Mouse (Mus musculus): ENCODE measurements around the gene Pip4k2a. TPM values are rescaled to one million over a fixed set of nuclear protein-coding genes. Genes with fewer than 3 reads are reported as not detected.
A peak's percentile ranks its signal among the peaks of the same experiment; 100 is the strongest.
"Not testable (repeated sequence)": the region's sequence is repeated elsewhere in the genome, so short reads cannot be mapped to it uniquely, and the experiment has no call there.

Gene Pip4k2a
- 8.0 and 8.3 TPM in 2 replicates for polyA plus RNA-seq (2015; fragmentation: Nextera tagmentation; extraction: Ambion mirVana)

- Histone ChIP-seq H3K9ac (peak within 1 kb of the TSS; percentile 83), H3K9me3 (replicated peaks) (no peaks in the 10 kb centered on the region), H3K36me3 (ENCODE audit: poor library complexity, severe bottlenecking) (no peaks in the 10 kb centered on the region), H3K4me2 (peak within 1 kb of the TSS; percentile 98), H3K27me3 (0 out of 2 replicates have a peak, but pooled peaks cover 3% of the 10 kb centered on the region), H3K4me3 (peak within 1 kb of the TSS; percentile 79), H3K27ac (peak within 1 kb of the TSS; percentile 94), H3K4me1 (peaks cover 18% of the 10 kb centered on the region)
- ATAC-seq, result peak; percentile 98
- under 1% methylated on average over 33 of the region's 66 CpGs for WGBS
Observed at GRCm38 (mm10) chr2:18998054-18998478, at the start of gene Pip4k2a, which contains the start of gene 4930426L09Rik. Gene Pip4k2a, minus strand, starts transcription at chr2:18998126. Gene 4930426L09Rik, plus strand, starts transcription at chr2:18998343.

DNA sequence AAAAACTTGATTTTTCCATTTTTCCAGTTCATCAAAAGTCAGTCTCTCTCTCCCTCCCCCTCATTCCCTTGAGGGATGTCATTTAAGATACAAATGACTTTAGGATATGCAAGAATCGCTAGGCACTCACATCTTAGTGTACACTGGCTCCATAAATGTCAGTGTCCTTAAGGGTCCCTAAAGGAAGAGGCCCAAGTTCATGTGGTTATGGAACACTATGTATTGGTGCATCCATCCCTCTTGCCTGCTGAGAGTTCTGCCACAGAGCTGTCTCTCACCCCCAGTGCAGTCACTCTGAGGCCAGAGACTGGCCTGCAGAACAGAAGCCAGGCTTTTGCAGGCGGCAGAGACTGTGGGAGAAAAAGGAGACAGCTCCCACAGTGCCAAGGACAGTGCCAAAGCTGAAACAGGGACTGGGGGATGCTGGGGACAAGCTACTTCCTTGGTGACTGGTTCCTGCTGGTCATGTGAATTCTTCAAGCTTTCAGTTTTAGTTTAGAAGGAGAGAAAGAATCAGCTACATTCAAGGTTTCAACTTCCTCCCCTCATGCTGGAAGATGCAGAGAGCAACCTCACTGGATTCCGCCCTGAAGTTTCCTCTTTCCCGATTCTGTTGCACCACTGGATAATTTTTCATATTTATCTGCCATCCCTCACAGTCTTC lies 40.1 kb upstream of the Pip4k2a start:
- no peak for ATAC-seq
- H3K36me3 ChIP-seq (ENCODE audit: poor library complexity, severe bottlenecking), result no peaks in the 10 kb centered on the region
- H3K4me2 ChIP-seq, result no peak overlapping the region
- H3K27me3 ChIP-seq, result no peaks in the 10 kb centered on the region
- WGBS, result 83% methylated on average over 4 of the region's 4 CpGs
- no peak overlapping the region for H3K4me3 ChIP-seq
- no peaks in the 10 kb centered on the region for H3K4me1 ChIP-seq
- no peak overlapping the region for H3K27ac ChIP-seq
- H3K9ac ChIP-seq, result no peak overlapping the region
- no peaks in the 10 kb centered on the region for H3K9me3 ChIP-seq (replicated peaks)

GRCm38 (mm10) chr2:19037430-19037829 lies 39.5 kb upstream of the Pip4k2a start:
- Histone ChIP-seq H3K9me3 (replicated peaks) (no peaks in the 10 kb centered on the region), H3K27ac (no peak overlapping the region), H3K36me3 (ENCODE audit: poor library complexity, severe bottlenecking) (no peaks in the 10 kb centered on the region), H3K4me3 (no peak overlapping the region), H3K4me1 (no peaks in the 10 kb centered on the region), H3K4me2 (no peak overlapping the region), H3K27me3 (no peaks in the 10 kb centered on the region), H3K9ac (no peak overlapping the region)
- ATAC-seq, result no peak
- 84% methylated on average over 4 of the region's 4 CpGs for WGBS

- Histone ChIP-seq H3K9me3 (replicated peaks) (no peaks in the 10 kb centered on the region; the same call in 1 of the 2 replicates), H3K27me3 (no peaks in the 10 kb centered on the region), H3K4me1 (no peaks in the 10 kb centered on the region), H3K4me3 (no peak overlapping the region), H3K9ac (no peak overlapping the region), H3K27ac (no peak overlapping the region), H3K36me3 (ENCODE audit: poor library complexity, severe bottlenecking) (no peaks in the 10 kb centered on the region), H3K4me2 (no peak overlapping the region)
- 84% methylated on average over 2 of the region's 2 CpGs for WGBS
- no peak for ATAC-seq
Observed at GRCm38 (mm10) chr2:19024807-19025206, 26.9 kb upstream of the Pip4k2a start.

- Histone ChIP-seq H3K9ac (no peak overlapping the region), H3K4me1 (no peaks in the 10 kb centered on the region), H3K27me3 (no peaks in the 10 kb centered on the region), H3K9me3 (replicated peaks) (no peaks in the 10 kb centered on the region), H3K36me3 (ENCODE audit: poor library complexity, severe bottlenecking) (no peaks in the 10 kb centered on the region), H3K4me3 (no peak overlapping the region), H3K4me2 (no peak overlapping the region), H3K27ac (no peak overlapping the region)
- ATAC-seq, result no peak
- 75% methylated on average over 2 of the region's 2 CpGs for WGBS
Observed at GRCm38 (mm10) chr2:19018034-19018433, 20.1 kb upstream of the Pip4k2a start.

- Histone ChIP-seq H3K9me3 (replicated peaks) (no peaks in the 10 kb centered on the region), H3K4me2 (no peak overlapping the region), H3K4me3 (no peak overlapping the region), H3K9ac (no peak overlapping the region), H3K4me1 (no peaks in the 10 kb centered on the region), H3K36me3 (ENCODE audit: poor library complexity, severe bottlenecking) (no peaks in the 10 kb centered on the region), H3K27ac (no peak overlapping the region), H3K27me3 (no peaks in the 10 kb centered on the region)
- 86% methylated on average over 1 of the region's 1 CpGs for WGBS
- no peak for ATAC-seq
Observed at GRCm38 (mm10) chr2:19016839-19017238, 18.9 kb upstream of the Pip4k2a start.

GRCm38 (mm10) chr2:19016348-19016747 lies 18.4 kb upstream of the Pip4k2a start:
- H3K4me3 ChIP-seq, result no peak overlapping the region
- H3K4me2 ChIP-seq, result no peak overlapping the region
- H3K27ac ChIP-seq, result no peak overlapping the region
- no peaks in the 10 kb centered on the region for H3K4me1 ChIP-seq
- no peaks in the 10 kb centered on the region for H3K27me3 ChIP-seq
- H3K9me3 ChIP-seq (replicated peaks), result no peaks in the 10 kb centered on the region
- no peak for ATAC-seq
- no peak overlapping the region for H3K9ac ChIP-seq
- no peaks in the 10 kb centered on the region for H3K36me3 ChIP-seq (ENCODE audit: poor library complexity, severe bottlenecking)
- 89% methylated on average over 5 of the region's 5 CpGs for WGBS

- Histone ChIP-seq H3K4me1 (no peaks in the 10 kb centered on the region), H3K4me3 (no peak overlapping the region), H3K9me3 (replicated peaks) (no peaks in the 10 kb centered on the region), H3K4me2 (no peak overlapping the region), H3K9ac (no peak overlapping the region), H3K36me3 (ENCODE audit: poor library complexity, severe bottlenecking) (no peaks in the 10 kb centered on the region), H3K27ac (no peak overlapping the region), H3K27me3 (no peaks in the 10 kb centered on the region; the same call in 1 of the 2 replicates)
- ATAC-seq, result no peak
- WGBS, result 89% methylated on average over 6 of the region's 6 CpGs
Observed at GRCm38 (mm10) chr2:19011443-19011842, 13.5 kb upstream of the Pip4k2a start.

GRCm38 (mm10) chr2:19010541-19010940 lies 12.6 kb upstream of the Pip4k2a start:
- not testable (repeated sequence) for H3K4me2 ChIP-seq; H3K9ac ChIP-seq; H3K27ac ChIP-seq; ATAC-seq; H3K36me3 ChIP-seq (ENCODE audit: poor library complexity, severe bottlenecking); H3K9me3 ChIP-seq (replicated peaks); H3K4me1 ChIP-seq; H3K4me3 ChIP-seq; H3K27me3 ChIP-seq
- 78% methylated on average over 1 of the region's 1 CpGs for WGBS

DNA sequence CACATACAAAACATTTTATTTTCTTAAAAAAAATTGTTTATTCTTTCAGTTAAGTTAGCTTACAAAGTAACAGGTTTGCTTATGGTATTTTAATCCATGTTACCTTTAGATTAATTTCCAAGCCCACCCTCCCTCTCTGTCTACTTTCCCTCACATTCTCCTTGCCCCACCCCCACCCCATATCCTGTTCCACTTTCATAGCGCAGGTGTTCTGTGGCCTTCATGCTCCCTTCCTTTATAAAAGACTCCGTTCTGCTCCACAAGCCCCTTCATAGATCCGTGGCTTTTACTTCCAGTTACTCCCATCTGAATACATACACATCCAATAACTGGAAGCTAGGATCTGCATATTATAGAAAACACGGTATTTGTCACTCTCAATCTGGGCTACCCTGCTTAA lies 9.7 kb upstream of the Pip4k2a start:
- 78% methylated on average over 4 of the region's 4 CpGs for WGBS
- Histone ChIP-seq H3K4me2 (no peak overlapping the region), H3K4me1 (no peaks in the 10 kb centered on the region), H3K4me3 (no peak overlapping the region), H3K36me3 (ENCODE audit: poor library complexity, severe bottlenecking) (no peaks in the 10 kb centered on the region), H3K9me3 (replicated peaks) (no peaks in the 10 kb centered on the region), H3K27me3 (no peaks in the 10 kb centered on the region; the same call in 1 of the 2 replicates), H3K9ac (no peak overlapping the region), H3K27ac (no peak overlapping the region)
- ATAC-seq, result no peak

GRCm38 (mm10) chr2:19006124-19006523 lies 8.2 kb upstream of the Pip4k2a start:
- no peaks in the 10 kb centered on the region for H3K36me3 ChIP-seq (ENCODE audit: poor library complexity, severe bottlenecking)
- WGBS, result 86% methylated on average over 7 of the region's 7 CpGs
- H3K9ac ChIP-seq, result no peak overlapping the region
- no peaks in the 10 kb centered on the region for H3K9me3 ChIP-seq (replicated peaks)
- H3K27me3 ChIP-seq, result no peaks in the 10 kb centered on the region; the same call in 1 of the 2 replicates
- H3K27ac ChIP-seq, result no peak overlapping the region
- H3K4me2 ChIP-seq, result no peak overlapping the region
- H3K4me1 ChIP-seq, result no peaks in the 10 kb centered on the region
- ATAC-seq, result no peak
- H3K4me3 ChIP-seq, result no peak overlapping the region

- H3K27ac ChIP-seq, result no peak overlapping the region
- no peak overlapping the region for H3K4me2 ChIP-seq
- 85% methylated on average over 10 of the region's 10 CpGs for WGBS
- H3K27me3 ChIP-seq, result no peaks in the 10 kb centered on the region; the same call in 1 of the 2 replicates
- no peaks in the 10 kb centered on the region for H3K4me1 ChIP-seq
- no peaks in the 10 kb centered on the region for H3K9me3 ChIP-seq (replicated peaks)
- no peak overlapping the region for H3K9ac ChIP-seq
- ATAC-seq, result no peak
- no peak overlapping the region for H3K4me3 ChIP-seq
- H3K36me3 ChIP-seq (ENCODE audit: poor library complexity, severe bottlenecking), result no peaks in the 10 kb centered on the region
Observed at GRCm38 (mm10) chr2:19004801-19005200, 6.9 kb upstream of the Pip4k2a start.

DNA sequence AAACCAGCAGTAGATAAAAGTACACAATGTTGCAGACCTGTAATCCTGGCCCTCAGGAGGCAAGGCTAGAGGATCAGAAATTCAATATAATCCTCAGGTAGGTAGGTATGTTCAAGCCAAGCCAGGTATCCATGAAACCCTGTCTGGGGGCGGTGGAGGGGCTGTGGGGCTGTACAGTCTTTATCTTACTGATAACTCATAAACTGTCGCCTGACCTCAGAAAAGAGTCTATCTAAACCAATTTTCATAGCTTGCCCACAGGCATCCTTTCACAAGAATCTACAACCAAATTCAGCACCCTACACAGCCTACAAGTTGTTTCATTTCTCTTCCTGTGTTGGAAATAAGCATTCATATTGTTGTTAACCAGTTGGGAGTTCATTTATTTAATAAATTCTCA lies 1.5 kb upstream of the Pip4k2a start:
- no peak for ATAC-seq
- Histone ChIP-seq H3K27ac (no peak overlapping the region), H3K9ac (no peak overlapping the region), H3K4me1 (peaks cover 18% of the 10 kb centered on the region), H3K4me2 (no peak overlapping the region), H3K27me3 (0 out of 2 replicates have a peak, but pooled peaks cover 3% of the 10 kb centered on the region), H3K9me3 (replicated peaks) (no peaks in the 10 kb centered on the region), H3K4me3 (no peak overlapping the region), H3K36me3 (ENCODE audit: poor library complexity, severe bottlenecking) (no peaks in the 10 kb centered on the region)
- WGBS, result 88% methylated on average over 2 of the region's 2 CpGs
